Mouse (Mus musculus): ENCODE results near the gene Crk. TPM values are rescaled to one million over a fixed set of nuclear protein-coding genes. Genes with fewer than 3 reads are reported as not detected.
"Not testable (repeated sequence)": the region's sequence is repeated elsewhere in the genome, so short reads cannot be mapped to it uniquely, and the experiment has no call there.

The Crk gene
- polyA plus RNA-seq, 1 experiment from 2014 or later = 64.6 TPM

GRCm38 (mm10) chr11:75684462-75684861 lies 5.4 kb downstream of the Crk start:
- DNase-seq (ENCODE audit: low spot score) = no peak

GRCm38 (mm10) chr11:75684956-75685355 lies 5.9 kb downstream of the Crk start:
- DNase-seq (ENCODE audit: low spot score) = no peak

GRCm38 (mm10) chr11:75687343-75687993 lies 8.4 kb downstream of the Crk start:
- DNase-seq (ENCODE audit: low spot score) = no peak

- DNase-seq (ENCODE audit: low spot score) = no peak
Measured at GRCm38 (mm10) chr11:75688132-75688531, 9.1 kb downstream of the Crk start.

GRCm38 (mm10) chr11:75689977-75690376 lies 10.9 kb downstream of the Crk start:
- no peak for DNase-seq (ENCODE audit: low spot score)

- no peak for DNase-seq (ENCODE audit: low spot score)
Measured at GRCm38 (mm10) chr11:75691047-75691446, 12.0 kb downstream of the Crk start.

- no peak for DNase-seq (ENCODE audit: low spot score)
Measured at GRCm38 (mm10) chr11:75693570-75693969, 14.5 kb downstream of the Crk start.

- not testable (repeated sequence) for DNase-seq (ENCODE audit: low spot score)
Measured at GRCm38 (mm10) chr11:75697464-75697863, 18.4 kb downstream of the Crk start.

GRCm38 (mm10) chr11:75700557-75700956 lies 21.5 kb downstream of the Crk start:
- DNase-seq (ENCODE audit: low spot score) = no peak

- DNase-seq (ENCODE audit: low spot score) = no peak
Measured at GRCm38 (mm10) chr11:75702761-75703160, 23.7 kb downstream of the Crk start.

GRCm38 (mm10) chr11:75703748-75704147 lies 24.7 kb downstream of the Crk start:
- DNase-seq (ENCODE audit: low spot score) = no peak

GRCm38 (mm10) chr11:75713949-75714348 lies 34.9 kb downstream of the Crk start:
- DNase-seq (ENCODE audit: low spot score) = peak; percentile 54

- no peak for DNase-seq (ENCODE audit: low spot score)
Measured at GRCm38 (mm10) chr11:75715556-75715955, 36.5 kb downstream of the Crk start.

- DNase-seq (ENCODE audit: low spot score) = no peak
Measured at GRCm38 (mm10) chr11:75716661-75717325, 37.7 kb downstream of the Crk start.

- no peak for DNase-seq (ENCODE audit: low spot score)
Measured at GRCm38 (mm10) chr11:75722339-75722738, 43.3 kb downstream of the Crk start.

GRCm38 (mm10) chr11:75727168-75727567 lies 48.1 kb downstream of the Crk start:
- no peak for DNase-seq (ENCODE audit: low spot score)

GRCm38 (mm10) chr11:75727659-75728058 lies 48.6 kb downstream of the Crk start:
- DNase-seq (ENCODE audit: low spot score) = not testable (repeated sequence)

- peak; percentile 94 for DNase-seq (ENCODE audit: low spot score)
Measured at GRCm38 (mm10) chr11:75732434-75733226, 53.6 kb downstream of the Crk start, which contains the start of gene Ywhae. Gene Ywhae, plus strand, starts transcription at chr11:75732869.

- peak; percentile 71 for DNase-seq (ENCODE audit: low spot score)
Measured at GRCm38 (mm10) chr11:75733227-75733940, 54.3 kb downstream of the Crk start.

- DNase-seq (ENCODE audit: low spot score) = no peak
Measured at GRCm38 (mm10) chr11:75735462-75736252, 56.6 kb downstream of the Crk start.

GRCm38 (mm10) chr11:75736978-75737377 lies 57.9 kb downstream of the Crk start:
- no peak for DNase-seq (ENCODE audit: low spot score)
